20 mouse cellular contexts compared by ENCODE assay signal in genomic region chr3:50224390-50225114, GRCm38 (mm10).
"Had no signal": no experiment of that assay in that cellular context is flagged by ENCODE, and none has a peak within 500 bp of the region (broad histone marks: within the 10 kb centered on the region; RNA-seq: fewer than 3 reads in every experiment).

No protein-coding gene starts in this region.

- H3K4me1 ChIP-seq: limb, embryonic 12.5 days; limb, embryonic 15.5 days; midbrain, embryonic 12.5 days; midbrain, embryonic 15.5 days; neural tube, embryonic 12.5 days; neural tube, embryonic 15.5 days had no signal

- H3K27me3 ChIP-seq: limb, embryonic 12.5 days; limb, embryonic 15.5 days; midbrain, embryonic 12.5 days; midbrain, embryonic 15.5 days; neural tube, embryonic 12.5 days; neural tube, embryonic 15.5 days had no signal

- H3K27ac ChIP-seq: limb, embryonic 12.5 days; limb, embryonic 15.5 days; liver, embryonic 14.5 days; midbrain, embryonic 12.5 days; midbrain, embryonic 15.5 days; neural tube, embryonic 12.5 days; neural tube, embryonic 15.5 days had no signal

- H3K4me3 ChIP-seq: limb, embryonic 12.5 days; limb, embryonic 15.5 days; midbrain, embryonic 12.5 days; midbrain, embryonic 15.5 days; neural tube, embryonic 12.5 days; neural tube, embryonic 15.5 days had no signal

- ATAC-seq: intestine, embryonic 16.5 days; liver, postnatal 0 days; midbrain, embryonic 15.5 days had no signal

- DNase-seq: kidney, adult 8-10 months; kidney, postnatal 14 days; kidney, postnatal 4 days; left cerebral cortex, postnatal 4 days; liver, postnatal 0 days; lung, postnatal 14 days; lung, postnatal 4 days; right cerebral cortex, adult 18-20 months; right cerebral cortex, postnatal 14 days; right cerebral cortex, postnatal 4 days; thymus, postnatal 25 days had no signal

- H3K9me3 ChIP-seq: limb, embryonic 12.5 days; limb, embryonic 15.5 days; midbrain, embryonic 12.5 days; midbrain, embryonic 15.5 days; neural tube, embryonic 12.5 days; neural tube, embryonic 15.5 days had no signal

- H3K36me3 ChIP-seq: limb, embryonic 12.5 days; limb, embryonic 15.5 days; midbrain, embryonic 12.5 days; midbrain, embryonic 15.5 days; neural tube, embryonic 12.5 days; neural tube, embryonic 15.5 days had no signal

- H3K4me2 ChIP-seq: limb, embryonic 12.5 days; limb, embryonic 15.5 days; liver, embryonic 11.5 days; midbrain, embryonic 12.5 days; midbrain, embryonic 15.5 days; neural tube, embryonic 12.5 days; neural tube, embryonic 15.5 days had no signal

- H3K9ac ChIP-seq: limb, embryonic 12.5 days; limb, embryonic 15.5 days; liver, embryonic 14.5 days; liver, postnatal 0 days; midbrain, embryonic 12.5 days; midbrain, embryonic 15.5 days; neural tube, embryonic 12.5 days; neural tube, embryonic 15.5 days had no signal
